Mouse (Mus musculus): ENCODE results near the gene Gm38655. TPM values are rescaled to one million over a fixed set of nuclear protein-coding genes. Genes with fewer than 3 reads are reported as not detected.
"Not testable (repeated sequence)": the region's sequence is repeated elsewhere in the genome, so short reads cannot be mapped to it uniquely, and the experiment has no call there.

Gene Gm38655
- polyA plus RNA-seq, 1 experiment: not detected

DNA sequence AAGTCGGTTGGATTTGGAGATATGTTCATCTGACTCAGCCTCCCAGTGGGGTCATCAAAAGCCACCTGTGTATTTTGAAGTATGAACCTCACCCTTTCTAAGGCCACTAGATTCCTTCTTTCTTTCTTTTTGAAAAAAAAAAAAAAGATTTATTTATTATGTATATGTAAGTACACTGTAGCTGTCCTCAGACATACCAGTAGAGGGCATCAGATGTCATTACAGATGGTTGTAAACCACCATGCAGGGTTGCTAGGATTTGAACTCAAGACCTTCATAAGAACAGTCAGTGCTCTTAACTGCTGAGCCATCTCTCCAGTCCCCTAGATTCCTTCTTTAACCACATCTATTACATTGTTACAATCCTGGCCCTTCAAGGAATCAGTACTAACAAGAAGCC, 45.2 kb downstream of the Gm38655 start:
- H3K4me3 ChIP-seq (ENCODE audit: low read depth, low read length): no peak overlapping the region
- no peak overlapping the region for H3K27ac ChIP-seq (ENCODE audit: insufficient read depth, low read length)
- H3K9ac ChIP-seq (ENCODE audit: low read depth, poor library complexity, severe bottlenecking): no peak overlapping the region
- no peaks in the 10 kb centered on the region for H3K27me3 ChIP-seq (ENCODE audit: control insufficient read depth, insufficient read depth, low read length, poor library complexity, severe bottlenecking)
- H3K9me3 ChIP-seq (replicated peaks; ENCODE audit: control insufficient read depth, insufficient read depth, low read length, poor library complexity, severe bottlenecking): no peaks in the 10 kb centered on the region
- TF ChIP-seq CTCF (IDR thresholded peaks at IDR 0.05; ENCODE audit: low read depth, low read length): no peak
- TF ChIP-seq POLR2A (IDR thresholded peaks at IDR 0.05; ENCODE audit: insufficient read depth, low read length): no peak
- no peak for TF ChIP-seq EP300 (IDR thresholded peaks at IDR 0.05; ENCODE audit: insufficient read depth, low read depth, low read length)
- no peaks in the 10 kb centered on the region for H3K4me1 ChIP-seq (ENCODE audit: control insufficient read depth, insufficient read depth, low read length)
- no peaks in the 10 kb centered on the region for H3K36me3 ChIP-seq (ENCODE audit: control insufficient read depth, insufficient read depth, low read length, poor library complexity, severe bottlenecking)

DNA sequence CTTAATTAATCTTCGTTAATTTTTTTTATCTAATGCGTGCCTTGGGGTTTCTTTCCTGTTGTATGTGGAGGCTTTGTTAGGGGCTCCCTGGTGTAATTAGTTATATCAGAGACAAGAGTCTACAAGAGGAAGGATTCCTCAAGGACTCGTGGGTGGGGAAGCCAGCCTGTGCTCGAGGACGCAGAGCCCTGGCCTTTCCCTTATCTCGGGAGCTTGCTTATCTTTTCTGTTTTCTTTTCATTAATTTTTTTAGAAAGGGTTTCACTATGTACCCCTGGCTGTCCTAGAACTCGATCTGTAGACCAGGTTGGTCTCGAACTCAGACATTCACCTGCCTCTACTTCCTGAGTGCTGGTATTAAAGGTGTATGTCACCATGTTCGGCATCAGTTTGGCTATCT, 47.6 kb downstream of the Gm38655 start:
- Histone ChIP-seq H3K9me3 (replicated peaks; ENCODE audit: control insufficient read depth, insufficient read depth, low read length, poor library complexity, severe bottlenecking) (no peaks in the 10 kb centered on the region), H3K9ac (ENCODE audit: low read depth, poor library complexity, severe bottlenecking) (no peak overlapping the region), H3K27me3 (ENCODE audit: control insufficient read depth, insufficient read depth, low read length, poor library complexity, severe bottlenecking) (no peaks in the 10 kb centered on the region), H3K4me1 (ENCODE audit: control insufficient read depth, insufficient read depth, low read length) (no peaks in the 10 kb centered on the region), H3K4me3 (ENCODE audit: low read depth, low read length) (no peak overlapping the region), H3K27ac (ENCODE audit: insufficient read depth, low read length) (no peak overlapping the region), H3K36me3 (ENCODE audit: control insufficient read depth, insufficient read depth, low read length, poor library complexity, severe bottlenecking) (no peaks in the 10 kb centered on the region)
- TF ChIP-seq POLR2A (IDR thresholded peaks at IDR 0.05; ENCODE audit: insufficient read depth, low read length): no peak
- TF ChIP-seq EP300 (IDR thresholded peaks at IDR 0.05; ENCODE audit: insufficient read depth, low read depth, low read length): no peak
- no peak for TF ChIP-seq CTCF (IDR thresholded peaks at IDR 0.05; ENCODE audit: low read depth, low read length)

DNA sequence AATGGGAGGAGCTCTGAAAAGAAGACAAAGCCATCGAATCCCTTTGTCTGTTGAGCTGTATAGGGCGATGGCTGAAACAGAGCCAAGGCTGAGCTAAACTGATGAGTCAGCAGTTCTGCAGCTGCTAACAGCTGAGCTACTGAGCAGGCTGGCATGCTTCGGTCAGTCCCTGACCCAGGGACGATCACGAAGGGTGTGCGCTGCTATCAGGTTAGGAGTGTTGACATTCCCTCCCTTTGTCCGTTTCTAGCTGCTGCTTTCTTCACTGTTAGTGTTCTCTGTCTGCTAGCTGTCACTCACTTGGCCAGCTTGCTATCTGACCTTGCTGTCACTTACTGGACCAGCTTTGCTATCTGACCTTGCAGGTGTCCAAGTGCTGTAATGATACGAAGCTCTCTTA, 48.2 kb downstream of the Gm38655 start:
- Histone ChIP-seq H3K27me3 (ENCODE audit: control insufficient read depth, insufficient read depth, low read length, poor library complexity, severe bottlenecking) (no peaks in the 10 kb centered on the region), H3K4me3 (ENCODE audit: low read depth, low read length) (no peak overlapping the region), H3K4me1 (ENCODE audit: control insufficient read depth, insufficient read depth, low read length) (no peaks in the 10 kb centered on the region), H3K9me3 (replicated peaks; ENCODE audit: control insufficient read depth, insufficient read depth, low read length, poor library complexity, severe bottlenecking) (no peaks in the 10 kb centered on the region), H3K27ac (ENCODE audit: insufficient read depth, low read length) (no peak overlapping the region), H3K9ac (ENCODE audit: low read depth, poor library complexity, severe bottlenecking) (no peak overlapping the region), H3K36me3 (ENCODE audit: control insufficient read depth, insufficient read depth, low read length, poor library complexity, severe bottlenecking) (no peaks in the 10 kb centered on the region)
- TF ChIP-seq POLR2A (IDR thresholded peaks at IDR 0.05; ENCODE audit: insufficient read depth, low read length) (no peak), EP300 (IDR thresholded peaks at IDR 0.05; ENCODE audit: insufficient read depth, low read depth, low read length) (no peak), CTCF (IDR thresholded peaks at IDR 0.05; ENCODE audit: low read depth, low read length) (no peak)

DNA sequence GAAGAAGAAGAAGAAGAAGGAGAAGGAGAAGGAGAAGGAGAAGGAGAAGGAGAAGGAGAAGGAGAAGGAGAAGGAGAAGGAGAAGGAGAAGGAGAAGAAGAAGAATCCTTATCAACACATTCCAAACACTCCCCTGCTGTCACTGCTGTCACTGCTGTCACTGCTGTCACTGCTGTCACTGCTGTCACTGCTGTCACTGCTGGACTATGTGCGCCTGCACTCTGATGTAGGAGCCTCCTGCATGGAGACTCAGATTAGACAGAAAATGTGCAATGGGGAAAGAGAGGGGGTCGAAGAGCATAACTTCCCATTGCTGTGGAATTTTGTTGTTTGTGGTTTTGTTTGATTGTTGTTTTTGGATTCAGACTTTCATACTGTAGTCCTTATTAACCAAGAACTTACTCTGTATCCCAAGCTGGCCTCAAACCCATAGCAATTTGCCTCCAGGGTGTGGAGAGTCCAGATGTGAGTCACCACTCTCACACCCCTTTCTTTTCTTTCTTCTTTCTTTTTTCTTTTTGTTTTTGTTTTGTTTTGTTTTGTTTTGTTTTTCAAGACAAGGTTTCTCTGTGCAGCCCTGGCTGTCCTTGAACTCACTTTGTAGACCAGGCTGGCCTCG, 49.7 kb downstream of the Gm38655 start:
- H3K27ac ChIP-seq (ENCODE audit: insufficient read depth, low read length); H3K27me3 ChIP-seq (ENCODE audit: control insufficient read depth, insufficient read depth, low read length, poor library complexity, severe bottlenecking); H3K4me3 ChIP-seq (ENCODE audit: low read depth, low read length): not testable (repeated sequence)

DNA sequence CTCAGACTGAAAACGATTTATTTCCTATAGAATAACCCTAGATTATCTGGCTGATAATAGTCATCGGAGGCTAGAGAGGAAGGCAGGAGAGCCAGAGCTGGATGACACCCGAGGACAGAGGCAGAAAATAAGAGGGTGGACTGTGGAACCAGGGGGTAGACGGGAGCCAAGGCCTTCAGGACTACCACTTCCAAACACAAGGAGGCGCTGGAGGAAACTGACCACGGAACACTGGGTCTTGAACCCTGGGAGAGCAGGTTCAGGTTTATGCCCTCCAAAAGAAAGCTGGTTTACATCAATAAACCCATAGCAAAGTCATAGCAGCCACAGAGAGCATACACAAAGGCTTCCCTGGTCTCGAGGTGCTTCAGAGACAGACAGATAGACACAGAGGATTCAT, 51.3 kb downstream of the Gm38655 start:
- H3K27ac ChIP-seq (ENCODE audit: insufficient read depth, low read length): no peak overlapping the region
- H3K9me3 ChIP-seq (replicated peaks; ENCODE audit: control insufficient read depth, insufficient read depth, low read length, poor library complexity, severe bottlenecking): no peaks in the 10 kb centered on the region
- no peaks in the 10 kb centered on the region for H3K4me1 ChIP-seq (ENCODE audit: control insufficient read depth, insufficient read depth, low read length)
- no peaks in the 10 kb centered on the region for H3K27me3 ChIP-seq (ENCODE audit: control insufficient read depth, insufficient read depth, low read length, poor library complexity, severe bottlenecking)
- H3K4me3 ChIP-seq (ENCODE audit: low read depth, low read length): no peak overlapping the region
- H3K36me3 ChIP-seq (ENCODE audit: control insufficient read depth, insufficient read depth, low read length, poor library complexity, severe bottlenecking): no peaks in the 10 kb centered on the region
- H3K9ac ChIP-seq (ENCODE audit: low read depth, poor library complexity, severe bottlenecking): no peak overlapping the region
- TF ChIP-seq EP300 (IDR thresholded peaks at IDR 0.05; ENCODE audit: insufficient read depth, low read depth, low read length) (no peak), CTCF (IDR thresholded peaks at IDR 0.05; ENCODE audit: low read depth, low read length) (peak; percentile 74)

More for the DNA sequence above, 49.7 kb downstream of the Gm38655 start:
- not testable (repeated sequence) for H3K9me3 ChIP-seq (replicated peaks; ENCODE audit: control insufficient read depth, insufficient read depth, low read length, poor library complexity, severe bottlenecking); H3K4me1 ChIP-seq (ENCODE audit: control insufficient read depth, insufficient read depth, low read length); H3K36me3 ChIP-seq (ENCODE audit: control insufficient read depth, insufficient read depth, low read length, poor library complexity, severe bottlenecking); H3K9ac ChIP-seq (ENCODE audit: low read depth, poor library complexity, severe bottlenecking)

Other genes starting within 250 kb of the Gm38655 start
- gene Mapk8ip3, start 238.5 kb downstream of the Gm38655 start, polyA plus RNA-seq (2011; ENCODE audit: insufficient read depth, insufficient read length, low read depth, missing spikeins): 54.8 and 59.5 TPM in 2 replicates
- gene Jpt2, start 214.8 kb downstream of the Gm38655 start, polyA plus RNA-seq (2011; ENCODE audit: insufficient read depth, insufficient read length, low read depth, missing spikeins): 220 and 226 TPM in 2 replicates
- 18.1 and 19.4 TPM in 2 replicates for gene Cramp1l, start 159.7 kb downstream of the Gm38655 start, polyA plus RNA-seq (2011; ENCODE audit: insufficient read depth, insufficient read length, low read depth, missing spikeins)
- gene Ift140, start 159.4 kb downstream of the Gm38655 start, polyA plus RNA-seq (2011; ENCODE audit: insufficient read depth, insufficient read length, low read depth, missing spikeins): 24.2 and 32.6 TPM in 2 replicates
- gene Tmem204, start 91.9 kb downstream of the Gm38655 start, polyA plus RNA-seq (2011; ENCODE audit: insufficient read depth, insufficient read length, low read depth, missing spikeins): 0.70 TPM in 1 of 2 replicates, not detected in the other
- 17.1 and 18.3 TPM in 2 replicates for gene Telo2, start 59.5 kb downstream of the Gm38655 start, polyA plus RNA-seq (2011; ENCODE audit: insufficient read depth, insufficient read length, low read depth, missing spikeins)
- gene Ptx4, start 54.7 kb downstream of the Gm38655 start, polyA plus RNA-seq (2011; ENCODE audit: insufficient read depth, insufficient read length, low read depth, missing spikeins): not detected in 2 replicates
- 16.0 and 20.9 TPM in 2 replicates for gene Clcn7, start 42.1 kb downstream of the Gm38655 start, polyA plus RNA-seq (2011; ENCODE audit: insufficient read depth, insufficient read length, low read depth, missing spikeins)
- gene Ccdc154, start 13.0 kb downstream of the Gm38655 start, polyA plus RNA-seq (2011; ENCODE audit: insufficient read depth, insufficient read length, low read depth, missing spikeins): not detected in 2 replicates
- gene BC003965, start 9.1 kb upstream of the Gm38655 start, polyA plus RNA-seq (2011; ENCODE audit: insufficient read depth, insufficient read length, low read depth, missing spikeins): 13.6 and 14.9 TPM in 2 replicates
- gene Unkl, start 12.9 kb upstream of the Gm38655 start, polyA plus RNA-seq (2011; ENCODE audit: insufficient read depth, insufficient read length, low read depth, missing spikeins): 21.1 and 22.9 TPM in 2 replicates
- 15.2 and 19.5 TPM in 2 replicates for gene Gnptg, start 64.7 kb upstream of the Gm38655 start, polyA plus RNA-seq (2011; ENCODE audit: insufficient read depth, insufficient read length, low read depth, missing spikeins)
- 23.5 and 25.2 TPM in 2 replicates for gene Tsr3, start 64.7 kb upstream of the Gm38655 start, polyA plus RNA-seq (2011; ENCODE audit: insufficient read depth, insufficient read length, low read depth, missing spikeins)
- 1.3 and 1.6 TPM in 2 replicates for gene Baiap3, start 80.9 kb upstream of the Gm38655 start, polyA plus RNA-seq (2011; ENCODE audit: insufficient read depth, insufficient read length, low read depth, missing spikeins)
- gene Ube2i, start 99.2 kb upstream of the Gm38655 start, polyA plus RNA-seq (2011; ENCODE audit: insufficient read depth, insufficient read length, low read depth, missing spikeins): 430 and 432 TPM in 2 replicates
- gene Prss34, start 122.9 kb upstream of the Gm38655 start, polyA plus RNA-seq (2011; ENCODE audit: insufficient read depth, insufficient read length, low read depth, missing spikeins): not detected in 2 replicates
- gene Prss28, start 133.2 kb upstream of the Gm38655 start, polyA plus RNA-seq (2011; ENCODE audit: insufficient read depth, insufficient read length, low read depth, missing spikeins): not detected in 2 replicates
- not detected in 2 replicates for gene Prss29, start 143.2 kb upstream of the Gm38655 start, polyA plus RNA-seq (2011; ENCODE audit: insufficient read depth, insufficient read length, low read depth, missing spikeins)
- gene Tpsab1, start 170.1 kb upstream of the Gm38655 start, polyA plus RNA-seq (2011; ENCODE audit: insufficient read depth, insufficient read length, low read depth, missing spikeins): not detected in 2 replicates
- gene Tpsb2, start 190.8 kb upstream of the Gm38655 start, polyA plus RNA-seq (2011; ENCODE audit: insufficient read depth, insufficient read length, low read depth, missing spikeins): not detected in 2 replicates
- gene Tpsg1, start 193.8 kb upstream of the Gm38655 start, polyA plus RNA-seq (2011; ENCODE audit: insufficient read depth, insufficient read length, low read depth, missing spikeins): not detected in 2 replicates